Mouse (Mus musculus) lung, adult 18-20 months (tissue): ENCODE results near the gene Arnt2.
A peak's percentile ranks its signal among the peaks of the same experiment; 100 is the strongest.

Experiments
- DNase-seq, 2 experiments: peaks; one replicate each; pipeline ENCODE4 v3.0.0; 2022; ENCODE audit warnings: mixed read lengths in 2 of 2

The Arnt2 gene

DNA sequence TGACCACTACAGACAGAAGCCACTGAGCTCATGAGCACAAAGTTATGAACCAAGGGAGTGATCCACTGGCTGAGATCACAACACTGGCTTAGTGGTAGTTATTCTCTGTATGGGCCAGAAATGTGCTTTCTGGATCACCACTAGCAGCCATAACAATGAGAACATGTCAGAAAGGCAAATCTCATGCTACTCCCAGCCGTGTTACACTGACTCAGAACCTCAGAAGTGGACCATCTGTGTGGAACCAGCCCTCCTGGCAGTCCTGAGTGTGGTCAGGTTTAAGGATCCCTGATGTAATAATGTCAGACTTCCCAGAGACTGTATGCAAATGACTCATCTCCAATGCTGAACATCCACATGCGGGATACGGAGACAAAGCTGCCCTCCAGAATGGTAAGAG is 13.4 kb downstream of the Arnt2 start:
- no peak for DNase-seq

DNA sequence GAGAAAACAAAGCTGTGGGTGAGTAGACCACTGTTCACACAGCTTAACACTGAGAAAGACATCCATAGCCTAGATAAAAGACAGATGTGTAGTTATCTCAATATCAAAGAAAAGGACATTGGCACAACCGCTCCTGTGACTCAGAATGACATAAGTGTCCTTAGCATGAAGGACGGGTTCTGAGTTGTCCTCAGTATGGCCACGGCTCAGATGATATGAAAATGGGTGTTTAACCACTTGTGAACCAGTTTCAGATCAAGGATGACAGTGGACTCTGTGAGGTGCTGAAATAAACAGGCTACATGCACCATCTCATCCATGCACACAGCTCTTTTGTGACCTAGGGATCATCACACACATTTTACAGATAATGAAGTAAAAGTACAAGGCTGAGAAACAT is 22.1 kb downstream of the Arnt2 start:
- no peak for DNase-seq

GRCm38 (mm10) chr7:84386472-84386871 is 23.5 kb downstream of the Arnt2 start:
- no peak for DNase-seq

GRCm38 (mm10) chr7:84384778-84385177 is 25.2 kb downstream of the Arnt2 start:
- DNase-seq: no peak

DNA sequence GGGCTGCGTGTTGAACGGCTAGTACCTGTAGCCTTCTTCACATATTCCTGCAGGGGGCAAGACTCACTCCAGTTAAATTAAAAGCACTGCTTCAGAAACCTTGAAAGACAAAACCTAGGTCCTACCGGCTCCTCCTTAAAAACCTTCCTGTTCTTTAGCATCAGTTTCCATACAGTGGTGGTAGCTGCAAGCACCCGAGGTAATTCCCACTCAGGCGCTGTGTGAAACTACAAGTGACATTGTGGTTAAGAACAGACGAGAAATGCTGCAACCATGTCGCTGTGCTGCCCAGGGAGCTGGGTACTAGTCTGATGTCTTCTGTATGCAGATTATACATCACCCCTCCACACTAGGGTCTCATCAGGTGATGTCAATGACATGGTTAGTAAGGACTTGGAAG is 25.9 kb downstream of the Arnt2 start:
- DNase-seq: no peak

DNA sequence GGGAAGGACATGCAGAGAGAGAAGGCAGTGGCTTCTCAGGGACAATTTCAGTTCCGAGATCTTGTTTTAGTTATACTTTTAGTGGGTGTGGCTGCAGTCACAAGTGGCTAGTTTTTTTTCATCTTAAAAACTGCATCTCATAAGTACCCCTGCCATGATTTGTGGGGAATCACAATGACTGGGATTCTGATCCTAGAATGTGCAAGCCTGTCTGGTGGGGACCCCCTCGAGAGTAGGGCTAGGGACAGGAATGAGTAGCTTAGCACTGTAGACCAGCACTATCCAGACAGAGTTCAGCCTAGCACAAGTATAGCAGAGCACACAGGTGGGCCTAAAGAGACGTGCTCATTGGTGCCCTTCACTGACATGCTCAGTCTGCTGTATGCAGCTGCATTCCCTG is 27.6 kb downstream of the Arnt2 start:
- DNase-seq: no peak

DNA sequence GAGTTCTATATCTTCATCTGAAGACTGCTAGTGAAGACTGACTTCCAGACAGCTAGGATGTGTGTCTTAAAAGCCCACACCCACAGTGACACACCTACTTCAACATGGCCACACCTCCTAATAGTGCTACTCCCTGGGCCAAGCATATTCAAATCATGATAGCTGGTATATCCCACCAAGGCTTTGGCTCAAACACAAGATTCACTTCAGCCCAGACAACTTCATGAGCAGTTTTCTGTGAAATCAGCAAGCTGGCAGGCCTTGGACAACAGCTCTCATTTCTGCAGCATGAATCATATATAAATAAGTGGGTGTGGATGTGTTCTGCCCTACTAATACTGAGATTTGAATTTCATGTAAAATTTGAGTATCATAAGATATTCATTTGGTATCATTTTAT is 29.2 kb downstream of the Arnt2 start:
- no peak for DNase-seq

GRCm38 (mm10) chr7:84377330-84377729 is 32.6 kb downstream of the Arnt2 start:
- no peak for DNase-seq

DNA sequence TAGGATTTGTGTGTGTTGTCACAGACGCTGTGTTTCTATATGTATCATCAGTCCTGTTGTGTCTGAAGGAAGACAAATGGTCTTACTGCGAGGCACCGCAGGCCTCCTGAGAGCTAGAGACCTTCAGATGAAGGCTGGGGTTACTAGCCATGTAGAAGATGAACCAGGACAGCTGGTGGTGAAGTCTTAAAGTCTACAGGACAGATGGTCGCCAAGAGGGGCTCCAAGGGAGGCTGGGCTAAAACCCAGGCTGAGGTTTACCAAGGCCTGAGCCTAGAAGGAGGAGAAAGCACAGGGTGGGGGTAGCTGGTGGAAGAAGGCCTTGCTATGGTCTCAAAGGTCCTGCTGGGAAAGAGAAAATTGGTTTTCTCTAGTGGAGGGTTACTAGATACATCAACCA is 36.3 kb downstream of the Arnt2 start:
- DNase-seq: no peak

GRCm38 (mm10) chr7:84372871-84373270 is 37.1 kb downstream of the Arnt2 start:
- no peak for DNase-seq

GRCm38 (mm10) chr7:84372280-84372679 is 37.7 kb downstream of the Arnt2 start:
- DNase-seq: no peak

DNA sequence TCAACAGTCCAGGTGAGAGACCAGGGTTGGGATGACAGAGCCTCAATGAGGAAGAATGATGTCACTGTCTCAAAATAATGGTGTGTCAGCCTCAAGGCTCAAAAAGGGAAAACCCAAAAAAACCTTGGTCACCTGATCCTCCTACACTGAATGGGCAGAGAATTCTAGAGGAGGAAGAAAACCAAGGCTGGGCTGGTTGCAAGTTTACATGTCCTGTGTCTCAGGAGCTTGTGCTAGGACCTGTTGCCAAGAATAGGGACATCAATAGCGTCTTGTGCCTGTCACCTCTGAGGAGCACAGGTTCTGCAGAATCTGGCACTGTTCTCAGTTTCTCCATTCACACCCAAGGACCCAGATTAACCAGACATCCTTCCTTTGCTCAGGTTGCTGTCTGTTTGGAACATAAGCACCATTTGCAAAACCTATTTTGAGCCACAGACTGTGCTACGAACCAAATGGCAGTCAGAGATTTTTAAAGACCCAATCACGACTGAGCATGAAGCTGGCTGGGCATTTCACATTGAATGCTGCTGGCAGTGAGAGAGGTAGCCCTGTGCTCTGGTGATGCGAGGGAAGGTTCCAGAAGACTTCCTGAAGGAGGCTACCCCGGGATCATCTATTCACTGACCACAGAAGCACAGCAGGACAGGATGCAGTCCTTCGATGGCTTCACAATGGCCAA is 38.9 kb downstream of the Arnt2 start:
- no peak for DNase-seq

- no peak for DNase-seq
Measured at GRCm38 (mm10) chr7:84366251-84366650, 43.7 kb downstream of the Arnt2 start.

GRCm38 (mm10) chr7:84362711-84363110 is 47.3 kb downstream of the Arnt2 start:
- no peak for DNase-seq

DNA sequence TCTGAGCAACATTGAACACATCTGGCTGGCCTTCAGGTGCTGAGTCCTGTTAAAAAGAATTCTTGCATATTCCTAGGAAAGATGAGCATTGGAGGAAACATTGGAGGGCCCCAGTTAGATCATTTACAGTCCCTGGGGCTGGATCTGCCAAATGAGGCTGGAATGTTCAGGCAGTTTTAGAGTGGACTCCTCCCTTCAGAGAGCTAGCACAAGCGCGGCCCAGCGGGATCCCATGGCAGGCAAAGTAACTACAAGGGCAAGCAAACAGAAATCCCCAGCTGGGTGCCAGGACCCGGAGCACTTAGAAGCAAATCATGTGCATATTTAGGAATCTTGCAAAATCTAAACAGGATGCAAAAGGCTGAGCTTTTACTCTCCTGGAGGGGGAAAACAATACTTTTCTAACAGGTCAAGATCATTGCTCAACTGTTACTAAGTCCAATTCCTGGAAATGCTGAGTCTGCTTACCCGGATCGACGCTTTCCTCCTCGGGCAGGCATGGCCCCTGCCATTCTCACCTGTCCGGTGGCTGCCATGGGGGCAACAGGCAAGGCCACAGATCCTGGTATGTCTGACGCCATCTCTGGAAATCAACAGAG is 48.8 kb downstream of the Arnt2 start:
- DNase-seq: peak; percentile 20 to 48

DNA sequence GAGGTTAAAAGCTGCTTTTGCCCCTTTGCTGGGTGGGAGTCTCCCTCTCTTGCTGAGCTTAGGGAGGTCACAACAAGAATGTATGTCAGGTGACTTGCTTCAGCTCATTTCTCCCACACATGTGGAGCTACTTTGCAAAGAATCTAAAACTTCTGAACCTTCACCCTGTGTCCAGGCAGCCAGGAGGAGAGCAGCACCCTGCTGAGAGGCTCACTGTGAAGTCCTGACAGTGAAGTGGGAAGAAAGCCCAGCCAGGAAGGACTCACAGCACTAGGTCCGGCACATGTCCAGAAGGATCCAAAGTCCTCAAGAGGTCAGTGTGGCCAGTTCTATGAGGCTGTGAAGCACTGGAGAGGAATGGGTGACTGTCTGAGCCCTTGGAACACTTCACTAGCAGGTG is 51.5 kb downstream of the Arnt2 start:
- no peak for DNase-seq

GRCm38 (mm10) chr7:84355619-84356570 is 54.1 kb downstream of the Arnt2 start:
- DNase-seq: peak; percentile 42 to 52

DNA sequence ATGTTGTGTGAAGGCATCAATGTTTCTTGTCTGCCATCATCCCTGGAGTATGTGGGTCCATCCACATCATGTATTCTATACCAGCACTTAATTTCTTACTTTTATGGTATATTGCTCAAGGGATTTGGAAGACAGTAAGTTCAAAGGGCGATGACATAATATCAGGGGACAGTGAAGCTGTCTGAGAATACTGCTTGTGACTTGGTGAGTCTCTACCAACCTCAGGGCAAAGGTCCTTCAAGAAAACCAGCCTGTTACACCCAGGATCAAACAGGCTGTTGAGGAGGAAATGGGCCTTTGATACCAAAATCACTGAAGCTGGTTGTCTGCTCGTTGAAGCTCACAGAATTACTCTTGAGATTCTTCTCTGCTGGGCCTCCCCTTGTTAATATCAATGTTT is 55.1 kb downstream of the Arnt2 start:
- DNase-seq: no peak

DNA sequence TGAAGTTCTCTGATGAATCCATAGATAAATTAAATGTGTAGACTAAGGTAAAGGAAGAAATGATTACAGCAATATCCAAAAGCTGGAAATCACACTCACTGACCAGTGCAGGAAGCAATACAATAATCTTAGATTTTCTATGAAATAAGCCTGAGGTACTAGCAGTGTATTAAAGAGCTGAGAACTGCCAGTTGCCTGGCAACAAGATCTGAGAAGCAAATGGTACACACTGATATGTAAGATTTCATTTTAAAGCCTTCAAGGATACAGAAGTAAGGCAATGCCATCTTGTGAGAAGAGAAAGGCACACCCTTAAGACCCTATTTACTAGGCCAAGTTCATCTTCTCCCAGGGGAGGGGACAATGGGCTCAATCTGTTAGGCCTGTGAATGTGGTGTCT is 59.4 kb downstream of the Arnt2 start:
- no peak for DNase-seq

DNA sequence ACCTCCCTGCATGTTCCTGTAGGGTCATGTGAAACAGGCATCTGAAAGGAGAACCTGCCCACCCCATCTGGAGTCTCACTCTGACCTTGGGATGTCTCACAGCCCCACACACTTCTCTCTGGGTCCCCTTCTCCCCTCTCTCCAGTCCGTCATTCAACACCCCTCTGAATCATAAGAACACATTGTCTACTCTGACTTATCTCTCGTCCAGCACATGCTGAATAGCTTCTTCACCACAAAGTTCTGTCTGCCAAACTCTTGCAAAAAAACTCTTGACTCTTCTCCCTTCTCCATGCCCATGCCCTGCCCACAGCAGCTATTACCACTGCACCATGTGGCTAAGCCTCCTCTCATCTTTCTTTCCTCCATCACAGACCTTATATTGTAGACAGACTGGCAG is 60.0 kb downstream of the Arnt2 start:
- no peak for DNase-seq

DNA sequence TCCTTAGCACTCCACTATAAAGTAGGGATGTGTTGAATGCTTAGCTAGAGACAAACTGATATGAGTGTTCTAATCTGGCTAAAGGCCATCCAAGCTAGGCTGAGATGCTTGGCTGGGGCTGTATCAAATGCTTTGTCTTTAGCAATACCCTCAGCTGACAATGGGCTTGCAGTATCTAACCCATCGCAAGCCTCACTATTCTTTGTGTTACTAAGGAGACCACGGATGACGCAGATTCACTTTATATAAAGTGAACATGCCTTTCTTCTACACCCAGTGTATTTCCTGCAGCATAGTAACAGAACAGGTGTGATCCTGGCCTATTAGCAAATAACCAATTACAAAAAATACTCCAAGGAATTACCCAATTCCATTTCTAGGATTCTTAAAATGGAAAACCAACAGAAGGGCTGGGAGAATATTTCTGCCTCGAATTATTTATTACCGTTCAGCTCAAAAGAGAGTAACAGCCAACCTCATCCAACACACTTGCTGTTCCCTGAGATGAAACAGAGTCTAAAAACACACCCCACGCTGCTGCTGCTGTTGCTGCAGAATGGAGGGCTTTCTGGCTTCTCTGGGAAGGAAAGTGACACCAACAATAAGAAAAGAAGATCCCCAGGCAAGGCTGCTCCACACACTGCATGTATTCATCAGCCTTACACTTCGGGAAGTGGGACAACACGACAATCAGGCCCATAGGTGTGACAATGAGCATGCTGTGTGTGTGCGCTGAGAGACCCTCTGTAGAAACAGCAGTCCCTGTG is 61.6 kb downstream of the Arnt2 start:
- DNase-seq: no peak

GRCm38 (mm10) chr7:84343160-84343559 is 66.8 kb downstream of the Arnt2 start:
- DNase-seq: no peak

GRCm38 (mm10) chr7:84341001-84341400 is 69.0 kb downstream of the Arnt2 start:
- no peak for DNase-seq
